Mouse (Mus musculus) layer of hippocampus, postnatal 36 days (tissue): ENCODE measurements at regions not wholly inside any gene's neighbourhood (a gene's known extent, or its start where the extent isn't known, plus 50 kb on each side); places are given as distances from the start of the nearest gene placed in this dataset.
"Not testable (repeated sequence)": the region's sequence is repeated elsewhere in the genome, so short reads cannot be mapped to it uniquely, and the experiment has no call there.

Experiments
- DNase-seq, 2 experiments: peaks; one replicate each; pipeline ENCODE4 v3.0.0; 2022

DNA sequence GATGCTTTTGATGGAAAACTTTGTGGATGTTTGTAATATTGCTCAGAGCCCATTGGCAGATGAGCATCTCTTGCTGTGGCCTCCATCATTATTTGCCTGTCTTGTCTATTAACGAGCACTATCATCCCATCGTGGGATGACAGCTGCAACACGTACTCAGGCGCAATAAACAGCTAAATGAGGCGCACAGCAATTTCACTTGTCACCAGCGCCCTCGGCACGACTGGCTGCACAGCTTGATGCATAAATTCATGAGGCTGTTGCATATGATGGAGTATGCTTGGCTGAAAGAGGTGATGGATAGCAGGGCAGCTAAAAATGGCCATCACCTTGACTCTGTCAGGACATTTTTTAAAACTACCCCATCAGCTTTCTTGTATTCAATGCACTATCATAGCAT lies 853.1 kb upstream of the Pou3f2 start:
- DNase-seq = no peak

DNA sequence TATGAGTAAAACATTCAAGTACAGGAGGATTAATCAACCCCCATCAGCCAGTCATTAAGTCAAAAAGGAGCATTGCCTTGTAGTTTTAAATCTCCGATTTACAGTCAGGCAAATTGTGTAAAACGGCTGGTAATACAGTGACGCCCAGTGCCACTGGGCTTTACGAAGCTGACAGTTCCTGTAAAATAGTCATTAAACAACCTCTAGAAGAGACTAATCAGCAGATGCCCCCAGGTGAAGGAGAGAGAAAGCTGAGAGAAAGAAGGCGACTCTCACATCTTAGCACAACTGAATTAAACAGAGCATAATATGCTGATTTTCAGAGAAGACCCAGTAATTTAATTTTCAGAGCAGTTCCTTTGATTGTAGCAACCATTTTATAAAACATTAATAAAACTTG lies 850.3 kb upstream of the Pou3f2 start:
- no peak for DNase-seq

DNA sequence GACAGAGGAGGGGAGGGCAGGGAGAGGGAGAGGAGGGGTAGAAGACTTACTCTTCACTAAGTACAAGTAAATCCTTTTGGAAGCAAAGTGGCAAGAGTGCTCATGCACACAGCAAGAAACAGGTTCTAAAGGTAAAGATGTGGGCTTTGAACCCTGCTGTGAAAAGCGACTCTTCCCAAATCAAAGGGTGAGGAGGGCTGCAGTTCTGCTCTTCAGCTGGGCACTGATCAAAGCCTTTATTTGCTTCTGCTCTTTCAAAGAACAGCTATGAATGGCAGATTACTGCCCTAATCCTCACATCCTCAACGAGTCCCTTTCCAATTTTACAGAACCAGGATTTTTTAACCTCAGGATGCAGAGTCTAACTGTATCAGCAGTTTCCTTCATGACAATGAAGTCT lies 812.5 kb upstream of the Pou3f2 start:
- no peak for DNase-seq

DNA sequence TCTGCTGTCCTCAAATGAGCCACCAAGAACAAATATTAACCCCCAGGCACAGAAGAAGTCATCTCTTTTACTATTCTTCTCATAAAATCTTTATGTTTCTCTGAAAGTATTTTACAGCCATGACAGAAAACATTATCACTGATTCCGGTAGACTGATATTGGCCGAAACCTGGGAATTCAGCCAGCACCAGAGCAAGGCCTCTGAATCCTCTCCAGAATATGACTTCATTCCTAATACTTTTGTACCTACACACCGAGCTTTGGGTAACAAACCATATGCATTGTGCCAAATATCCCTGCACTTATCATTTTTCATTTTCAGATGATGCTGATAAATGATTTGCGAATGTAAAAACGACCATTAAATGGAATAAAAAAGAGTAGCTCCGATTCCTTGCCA lies 791.9 kb upstream of the Pou3f2 start:
- no peak for DNase-seq

DNA sequence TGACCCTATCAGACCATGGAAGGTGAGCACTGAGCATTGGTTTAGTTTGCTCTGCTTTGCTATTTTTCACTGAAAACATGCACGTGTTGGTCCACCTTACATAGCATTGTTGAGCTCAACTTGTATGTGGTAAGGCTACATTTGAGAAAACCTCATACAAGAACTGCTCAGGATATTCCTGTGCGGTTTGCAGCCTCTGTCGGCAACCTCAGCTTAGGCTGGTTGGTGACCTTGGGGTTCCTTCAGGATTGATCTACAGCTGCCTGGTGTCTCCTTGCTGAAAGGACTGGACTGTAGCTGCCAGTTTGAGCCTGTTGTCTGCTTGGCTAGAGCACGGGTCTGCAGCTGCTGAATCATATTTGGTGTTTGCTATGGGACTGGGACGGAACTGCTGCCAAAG lies 787.0 kb upstream of the Pou3f2 start:
- no peak for DNase-seq

DNA sequence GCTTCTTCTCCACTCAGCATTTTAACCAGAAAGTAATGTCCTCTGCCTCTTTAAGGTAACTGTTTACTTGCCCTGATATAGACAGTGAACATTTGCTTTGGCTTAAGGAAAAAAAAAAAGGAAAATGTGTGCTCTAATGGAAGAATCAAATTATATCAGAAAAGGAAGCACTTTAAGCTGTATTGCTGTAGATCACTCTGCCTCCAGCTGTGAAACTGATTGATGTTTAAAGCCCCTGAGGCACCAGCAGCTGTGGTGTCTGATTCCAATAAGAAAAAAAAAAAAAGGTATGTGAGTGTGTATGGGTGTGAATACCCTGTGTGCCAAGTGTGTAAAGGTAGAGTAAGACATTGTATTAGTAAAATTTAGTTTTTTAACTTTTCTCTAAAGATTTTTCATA lies 783.8 kb upstream of the Pou3f2 start:
- DNase-seq = no peak

DNA sequence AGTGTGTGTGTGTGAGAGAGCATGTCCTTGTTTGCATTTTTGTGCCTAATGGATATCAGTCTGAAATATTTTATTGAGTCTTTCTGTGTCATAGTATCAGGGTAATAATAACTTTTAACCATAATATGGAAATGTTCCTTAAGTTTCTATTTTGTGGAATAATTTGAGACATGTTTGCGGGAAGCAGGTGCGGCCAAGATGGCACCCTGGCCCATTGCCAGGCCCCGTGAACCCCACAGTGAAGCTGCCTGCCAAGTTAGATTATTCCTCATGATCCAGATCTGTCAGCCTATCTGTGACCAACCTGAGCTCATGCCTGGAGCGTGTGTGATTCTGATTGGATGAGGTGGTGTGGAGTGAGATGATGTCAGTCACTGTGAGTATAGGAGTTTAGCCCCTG lies 772.2 kb upstream of the Pou3f2 start:
- DNase-seq = no peak

DNA sequence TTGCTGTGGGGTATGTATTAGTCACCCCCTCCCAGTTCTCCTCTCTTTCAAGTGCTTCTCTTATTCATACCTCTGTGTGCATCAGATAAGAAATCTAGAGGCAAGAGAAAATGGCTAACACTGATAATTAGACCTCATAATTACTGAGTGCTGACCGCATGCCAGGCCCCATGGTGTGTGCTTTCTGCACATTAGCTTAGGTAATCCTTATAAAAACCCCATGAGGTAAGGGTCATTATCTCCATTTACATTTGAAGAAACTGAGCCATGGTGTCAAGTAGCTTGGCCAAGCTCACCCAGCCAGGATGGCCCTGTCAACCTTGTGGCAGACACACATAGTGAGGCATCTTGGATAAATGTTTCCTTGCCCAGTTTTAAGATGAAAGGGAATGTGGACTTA lies 746.8 kb upstream of the Pou3f2 start:
- DNase-seq = no peak

DNA sequence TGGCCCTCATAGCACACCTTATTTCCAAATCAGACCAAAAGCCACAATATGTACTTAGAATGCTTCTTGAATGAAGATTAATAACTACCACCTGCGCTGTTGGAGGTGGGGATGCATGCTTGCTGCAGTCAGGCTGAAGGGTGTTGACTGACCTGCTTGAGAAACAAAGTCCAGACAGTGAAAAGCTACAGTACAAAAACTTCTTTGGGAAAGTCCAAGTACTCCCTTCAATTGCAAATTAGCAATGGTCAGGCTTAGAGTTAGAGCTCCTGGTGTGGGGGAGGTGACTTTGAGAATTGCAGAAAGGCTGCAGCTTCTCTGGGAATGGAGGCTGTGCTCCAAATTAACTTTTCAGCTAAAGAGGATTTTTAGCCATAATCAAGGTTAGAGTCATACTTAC lies 706.6 kb upstream of the Pou3f2 start:
- not testable (repeated sequence) for DNase-seq

DNA sequence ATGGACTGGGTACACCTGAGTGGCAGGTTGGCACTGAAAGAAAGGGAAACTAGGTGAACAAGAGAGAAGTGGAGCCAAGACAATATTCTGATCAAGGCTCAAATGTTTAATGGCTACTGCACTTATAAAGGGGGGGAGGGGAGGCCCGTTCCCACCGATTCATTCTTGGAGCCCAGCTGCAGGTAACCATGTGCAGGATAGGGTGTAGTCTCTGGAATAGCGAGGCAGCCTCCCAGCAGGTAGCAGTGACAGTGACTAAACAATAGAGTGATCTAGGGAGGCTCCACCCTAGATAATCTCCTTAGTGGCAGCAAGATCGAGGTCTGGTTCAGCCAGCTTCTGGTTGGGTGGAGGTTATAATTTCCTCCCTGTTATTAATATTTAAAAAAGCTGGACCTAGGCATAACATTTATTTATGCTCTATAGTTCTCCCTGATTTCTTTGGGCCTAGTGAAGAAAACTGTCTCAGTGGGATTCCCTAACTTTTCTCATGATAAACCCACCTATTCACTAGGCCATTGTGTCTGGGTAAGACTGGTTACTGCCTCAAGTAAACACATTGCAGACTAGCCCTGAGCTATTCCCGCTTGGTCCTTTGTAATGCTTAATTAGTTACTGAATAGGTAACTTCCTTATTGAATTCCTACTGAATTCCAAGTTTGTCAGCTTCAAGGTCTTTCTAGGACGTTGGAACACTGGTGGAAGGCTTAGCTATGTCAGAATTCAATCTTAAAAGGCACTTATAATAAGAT lies 705.4 kb upstream of the Pou3f2 start:
- DNase-seq = no peak

DNA sequence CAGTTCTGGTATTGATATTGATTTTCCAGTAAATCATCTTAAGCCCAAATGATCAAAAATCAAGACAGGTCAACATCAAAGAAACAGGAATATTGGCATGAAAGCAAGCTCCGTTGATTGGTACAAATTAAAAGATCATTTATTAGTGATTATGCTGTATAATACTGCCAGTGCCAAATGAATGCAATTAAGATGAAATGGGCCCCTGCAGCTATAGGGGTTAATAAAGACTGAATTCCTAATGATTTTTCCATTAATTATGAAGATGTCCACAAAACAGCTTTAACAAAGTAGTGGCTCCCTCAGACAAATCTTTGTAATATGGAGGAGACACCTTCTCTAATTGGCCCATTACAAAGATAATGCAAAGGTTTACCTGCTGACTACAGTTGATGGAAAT lies 685.6 kb upstream of the Pou3f2 start:
- no peak for DNase-seq

DNA sequence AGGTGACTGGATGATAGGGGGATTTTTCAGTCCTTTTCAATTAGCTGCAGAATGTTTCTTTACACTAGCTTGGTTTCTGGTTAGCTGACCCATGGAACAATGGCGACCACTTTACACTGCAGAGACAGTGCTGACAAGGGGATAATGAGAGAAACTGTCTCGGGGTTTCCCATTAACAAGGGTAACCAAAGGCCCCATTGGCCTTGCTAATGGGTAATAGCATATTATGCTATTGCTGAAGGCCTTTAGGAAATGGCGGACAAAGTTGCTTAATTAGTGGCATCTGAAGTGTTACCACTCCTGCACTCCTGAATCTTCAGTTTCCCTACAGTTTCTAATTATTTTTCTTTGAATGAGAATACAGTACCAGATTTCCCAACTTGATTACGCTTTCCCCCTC lies 685.2 kb upstream of the Pou3f2 start:
- no peak for DNase-seq

DNA sequence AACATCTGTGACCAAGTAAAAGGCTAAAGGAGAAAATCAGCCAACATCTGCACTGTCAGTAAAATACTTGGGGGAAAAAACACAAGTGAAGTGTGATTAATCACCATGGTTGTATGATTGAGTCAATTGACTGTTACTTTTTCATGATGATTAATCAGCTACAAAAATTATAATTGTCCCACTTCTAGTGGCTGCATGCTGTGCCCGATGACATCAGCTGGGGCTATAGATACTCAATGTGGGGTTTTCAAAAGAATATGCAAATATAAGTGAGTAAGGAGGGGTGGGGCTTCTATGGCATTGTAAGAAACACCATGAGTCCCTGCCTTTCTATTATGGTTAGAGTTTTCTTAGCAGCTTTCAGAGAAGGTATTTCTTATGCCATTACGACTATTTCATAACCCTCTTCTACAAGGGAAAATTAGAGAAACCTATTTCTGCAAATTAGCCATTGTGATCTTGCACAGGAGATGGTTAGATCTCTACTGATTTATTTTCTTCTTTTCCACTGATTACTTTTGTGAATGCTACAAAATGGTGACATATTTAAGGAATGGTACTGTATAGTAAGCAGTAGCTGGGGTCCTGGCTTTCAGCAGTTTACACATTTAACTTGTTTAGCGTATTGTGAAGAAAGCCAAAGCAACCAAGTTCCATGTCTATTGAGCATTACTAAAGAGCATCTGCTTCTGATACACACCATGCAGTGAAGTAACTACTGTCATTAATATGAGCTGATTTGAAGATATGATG lies 660.1 kb upstream of the Pou3f2 start:
- DNase-seq = no peak

DNA sequence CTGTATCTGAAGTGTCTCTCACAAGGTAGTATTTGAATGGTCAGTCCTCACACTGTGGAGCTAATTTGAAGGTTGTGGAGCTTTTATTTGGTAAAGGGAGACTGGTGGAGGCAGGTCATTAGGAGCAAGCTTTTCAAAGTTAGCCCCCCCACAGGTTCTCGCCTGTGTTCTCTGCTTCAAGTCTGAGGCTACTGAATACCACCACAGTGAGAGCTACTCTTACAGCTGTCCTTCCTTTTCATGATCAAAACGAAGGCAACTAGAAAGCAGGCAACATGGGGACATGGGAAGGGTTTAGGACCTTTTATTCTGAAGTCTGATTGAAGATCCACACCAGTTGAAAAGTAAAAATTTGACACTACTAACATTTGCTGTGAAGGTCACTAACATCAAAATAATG lies 645.2 kb upstream of the Pou3f2 start:
- no peak for DNase-seq

DNA sequence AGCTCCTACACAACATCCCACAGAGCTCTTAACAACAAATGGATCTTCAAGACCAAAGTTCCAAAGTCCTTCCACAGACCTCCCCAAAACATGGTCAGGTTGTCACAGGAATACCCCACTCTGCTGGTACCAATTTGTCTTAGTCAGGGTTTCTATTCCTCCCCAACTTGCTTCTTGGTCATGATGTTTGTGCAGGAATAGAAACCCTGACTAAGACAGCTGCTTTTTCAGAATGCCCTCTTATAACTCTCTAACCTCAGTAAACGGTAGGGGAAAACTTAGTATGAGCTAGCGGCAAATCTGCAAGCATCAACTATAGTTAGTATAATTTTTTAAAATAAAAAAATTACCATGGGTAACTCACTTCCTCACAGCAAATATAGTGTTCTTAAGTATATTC lies 613.3 kb upstream of the Pou3f2 start:
- not testable (repeated sequence) for DNase-seq

DNA sequence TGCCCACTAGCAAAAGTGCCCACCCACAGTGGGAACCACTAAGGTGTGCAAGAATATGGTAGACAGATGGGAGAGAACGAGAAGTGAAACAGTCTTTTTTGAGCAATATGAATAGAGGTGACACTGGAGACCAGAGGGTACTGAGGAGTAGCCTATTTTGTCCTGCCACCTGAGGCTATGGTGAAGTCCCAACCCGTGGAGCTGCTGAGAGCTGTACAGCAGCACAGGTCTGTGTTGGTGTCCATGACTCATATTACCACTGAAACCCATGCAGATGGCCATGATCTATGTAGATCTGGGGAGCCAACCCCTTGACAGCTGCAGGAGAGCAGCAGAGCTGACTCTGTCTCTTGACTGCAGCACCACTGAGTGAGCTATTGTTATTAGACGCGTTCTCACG lies 591.4 kb upstream of the Pou3f2 start:
- DNase-seq = no peak

DNA sequence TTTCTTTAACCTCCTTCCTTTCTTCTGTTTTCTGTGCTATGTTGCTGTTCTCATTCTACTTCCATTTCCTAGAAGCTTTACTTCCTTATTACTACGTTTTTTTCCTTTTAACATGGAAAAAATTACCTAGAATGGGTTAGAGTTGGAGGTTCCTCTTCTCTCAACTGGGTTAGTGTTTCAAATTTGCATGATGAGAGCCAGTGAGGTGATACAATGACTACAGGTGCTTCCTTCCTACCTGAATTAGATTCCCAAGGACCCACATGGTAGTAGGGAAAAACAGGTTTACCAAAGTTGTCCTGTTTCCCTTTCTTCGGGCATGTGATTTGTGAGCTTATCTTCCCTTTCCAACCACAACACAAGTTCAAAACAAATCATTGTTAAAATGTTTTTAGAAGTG lies 589.4 kb upstream of the Pou3f2 start:
- no peak for DNase-seq

DNA sequence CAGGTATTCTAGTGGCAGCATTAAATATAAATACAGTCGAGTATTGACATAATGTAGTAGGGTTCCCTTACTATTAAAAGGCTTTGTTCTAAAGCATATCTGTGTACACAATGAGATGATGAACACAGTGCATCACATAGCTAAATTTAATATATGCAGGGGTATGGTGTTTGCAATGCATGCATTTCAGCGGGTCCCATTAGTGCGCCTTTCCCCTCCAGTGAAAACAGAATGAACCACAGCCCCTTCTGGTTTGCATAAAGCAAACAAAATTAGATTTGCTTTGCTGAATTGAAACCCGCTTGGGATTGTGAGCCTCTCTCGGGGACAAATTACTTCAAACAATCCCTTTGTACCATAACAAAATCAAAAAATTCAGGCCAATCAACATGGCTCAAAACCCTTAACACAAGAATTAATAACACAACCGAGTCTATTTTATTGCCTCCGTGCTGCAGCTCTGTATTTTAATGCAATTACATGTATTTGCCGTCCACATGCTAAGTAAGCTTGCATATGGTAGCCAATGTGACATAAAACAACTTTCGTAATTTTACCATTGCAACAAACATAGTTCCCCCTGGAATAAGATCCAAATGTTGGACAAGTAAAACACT lies 562.6 kb upstream of the Pou3f2 start:
- DNase-seq = no peak

DNA sequence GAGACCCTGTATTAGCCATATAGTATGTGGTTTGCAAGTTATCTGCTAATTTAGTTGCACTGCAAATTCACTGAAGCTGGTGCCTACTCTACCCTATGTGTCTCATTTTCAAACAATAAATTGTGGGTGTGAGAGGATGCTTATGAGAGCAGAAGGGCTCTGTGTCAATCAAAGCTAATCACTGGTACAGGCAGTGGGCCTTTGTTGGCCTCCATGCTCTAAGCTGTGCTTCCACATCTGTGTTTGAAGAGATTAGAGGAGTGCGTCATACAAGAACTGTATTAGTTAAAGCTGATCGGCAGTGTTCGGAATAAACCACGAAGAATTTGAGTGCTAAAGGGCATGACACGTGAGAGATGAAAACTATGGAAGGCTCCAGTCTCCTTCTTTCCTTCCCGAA lies 549.6 kb upstream of the Pou3f2 start:
- DNase-seq = no peak

DNA sequence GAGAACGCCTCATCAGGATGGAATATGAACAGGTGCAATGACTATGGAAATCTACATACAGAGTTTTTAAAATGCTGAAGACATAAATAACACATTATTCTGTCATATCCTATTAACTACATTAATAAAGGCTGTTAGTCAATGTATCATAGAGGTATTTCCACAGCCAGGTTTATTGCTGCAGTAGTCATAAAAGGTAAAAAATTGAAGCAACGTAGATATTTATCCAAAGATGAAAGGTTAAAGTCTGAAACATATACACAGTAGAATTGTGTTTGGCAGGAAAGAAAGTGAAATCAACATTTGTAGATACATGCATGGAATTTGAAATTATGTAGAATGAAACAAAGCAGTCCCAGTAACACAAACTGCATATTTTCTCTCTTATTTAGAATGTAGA lies 543.1 kb upstream of the Pou3f2 start:
- no peak for DNase-seq

DNA sequence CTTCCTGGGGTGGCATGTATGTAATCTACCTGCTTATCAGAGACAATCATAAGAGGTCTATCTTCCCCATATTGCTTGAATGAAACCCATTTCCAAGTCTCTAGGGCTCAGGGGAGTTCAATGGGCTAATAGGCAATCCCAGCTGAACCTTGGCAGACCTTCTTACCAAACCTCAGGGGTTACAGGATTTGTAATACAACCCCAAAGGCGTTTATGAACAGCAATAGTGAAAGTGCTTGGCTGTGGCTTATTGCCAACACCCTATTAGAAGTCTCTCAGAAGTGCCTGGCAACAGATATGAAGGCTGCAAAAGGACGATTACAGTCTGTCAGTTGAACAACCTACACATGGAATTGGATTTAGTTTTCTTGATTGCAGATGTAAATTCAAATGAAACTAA lies 534.0 kb upstream of the Pou3f2 start:
- no peak for DNase-seq

DNA sequence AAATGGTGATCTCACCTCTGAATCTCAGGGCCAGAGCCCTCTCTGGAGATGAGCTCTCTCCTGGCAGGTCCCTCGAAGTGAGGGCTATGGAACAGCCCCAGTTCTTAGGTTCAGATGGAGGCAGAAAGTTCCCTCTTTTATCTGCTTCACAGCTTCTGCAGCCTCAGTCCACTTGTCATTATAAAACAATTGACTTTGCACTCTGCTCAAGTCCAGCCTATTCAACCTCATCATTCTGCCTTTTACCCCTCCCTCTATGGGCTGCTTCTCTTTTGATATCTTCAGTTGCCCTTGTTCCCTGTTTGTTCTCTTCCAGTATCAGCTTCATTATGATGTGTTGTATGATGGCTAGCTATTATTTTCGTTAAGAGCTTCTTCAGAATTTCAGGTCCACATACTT lies 522.2 kb upstream of the Pou3f2 start:
- no peak for DNase-seq

DNA sequence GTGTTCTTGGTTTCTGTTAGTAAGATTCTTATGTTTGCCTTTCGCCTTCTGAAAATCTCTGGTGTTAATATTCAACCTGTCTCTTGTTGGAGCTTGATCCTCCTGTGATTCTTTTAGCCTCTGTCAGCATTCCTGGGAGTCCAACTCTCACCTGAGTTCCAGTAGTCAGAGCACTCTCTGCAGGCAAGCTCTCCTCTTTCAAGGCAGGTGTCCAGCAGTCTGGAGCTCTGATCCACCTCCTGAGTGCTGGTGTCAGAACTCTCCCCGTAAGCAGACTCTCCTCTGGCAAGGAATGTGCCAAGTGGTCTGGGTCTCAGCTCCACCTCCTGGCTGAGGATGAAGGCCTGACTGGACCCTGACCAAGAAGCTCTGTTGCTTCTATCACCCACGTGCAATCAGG lies 521.0 kb upstream of the Pou3f2 start:
- DNase-seq = not testable (repeated sequence)

DNA sequence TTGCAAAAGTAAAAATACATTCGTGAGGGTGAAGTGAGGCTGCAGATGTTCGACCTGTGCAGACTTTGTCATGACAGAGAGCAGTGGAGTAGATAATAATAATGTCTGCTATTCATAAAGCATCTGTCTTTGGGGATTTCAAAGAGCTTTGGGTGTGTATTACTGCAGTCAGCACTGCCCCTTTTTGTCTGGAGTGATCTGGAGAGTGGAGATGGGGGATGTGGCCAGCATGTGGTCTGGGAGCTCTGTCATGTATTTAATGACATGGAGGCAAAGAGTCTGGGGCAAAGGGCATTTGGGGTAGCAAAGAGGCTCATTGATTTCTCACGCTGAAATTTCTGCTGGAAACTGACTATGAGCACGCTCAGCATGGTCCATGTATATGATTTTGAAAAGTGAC lies 510.8 kb upstream of the Pou3f2 start:
- no peak for DNase-seq
